Mouse (Mus musculus) left cerebral cortex, adult 2 months (tissue): ENCODE results near the gene Skiv2l. TPM values are rescaled to one million over a fixed set of nuclear protein-coding genes. Genes with fewer than 3 reads are reported as not detected.
"Not testable (repeated sequence)": the region's sequence is repeated elsewhere in the genome, so short reads cannot be mapped to it uniquely, and the experiment has no call there.

Experiments
- DNase-seq, 2 experiments: peaks; one replicate each; pipeline ENCODE4 v3.0.0; 2021 to 2022; ENCODE audit warnings: low spot score in 2 of 2, mixed read lengths in 1 of 2; ENCODE audit errors: extremely low spot score in 1 of 2
- H3K27ac ChIP-seq: fragments of 200-600 bp; 2 replicates; pipeline ENCODE4 v1.8.1; 2022
- H3K4me3 ChIP-seq: fragments of 200-600 bp; 2 replicates; pipeline ENCODE4 v1.8.1; 2022
- CTCF ChIP-seq: fragments of 200-600 bp; IDR thresholded peaks from 2 replicates; pipeline ENCODE4 v1.8.1; 2022; ENCODE audit warnings: antibody characterized with exemption, mild to moderate bottlenecking, moderate library complexity
- intact Hi-C: fragments of 180-260 bp; cut with DNase I; formaldehyde crosslinking; loops from one replicate; pipeline ENCODE4 v1.15.1; 2025
- total RNA-seq, 2 experiments: library from RNA; stranded (reverse); gene quantifications; 2 replicates each; pipeline ENCODE4 v1.2.3; 2021

Gene Skiv2l
- total RNA-seq, 2 experiments from 2014 or later: 70.1 to 70.4 TPM

DNA sequence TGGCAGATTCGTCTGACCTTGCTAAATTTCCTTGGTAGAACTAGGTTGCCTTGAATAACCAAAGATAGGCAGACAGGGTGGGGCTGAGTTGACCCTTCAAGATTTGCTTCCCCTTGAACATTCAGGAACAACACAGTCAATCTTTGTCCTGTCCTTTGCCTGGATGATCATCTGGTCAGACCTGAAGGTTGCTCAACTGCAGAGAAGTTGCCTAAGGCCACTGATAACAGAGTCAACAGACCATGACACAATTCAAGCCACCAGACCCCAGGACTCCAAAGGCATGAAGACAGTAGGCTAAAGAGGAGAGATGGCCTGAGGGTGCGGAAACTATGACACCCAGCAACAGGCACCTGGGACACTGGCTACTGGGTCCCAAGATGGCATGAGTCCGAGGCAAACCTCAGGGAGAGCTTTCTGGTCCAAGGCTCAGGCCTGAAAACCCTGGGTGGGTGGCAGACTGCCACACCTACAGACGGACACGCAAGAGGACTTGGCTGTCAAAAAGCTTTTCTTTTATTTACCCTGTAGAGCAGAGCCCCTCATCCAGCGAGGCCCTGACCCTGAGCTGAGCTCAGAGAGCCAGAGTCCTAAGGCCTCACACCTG, 41.3 kb downstream of the Skiv2l start:
- intact Hi-C loops: no loop called here
- TF ChIP-seq CTCF: no peak
- DNase-seq: no peak
- no peak overlapping the region for H3K27ac ChIP-seq
- H3K4me3 ChIP-seq: no peak overlapping the region

DNA sequence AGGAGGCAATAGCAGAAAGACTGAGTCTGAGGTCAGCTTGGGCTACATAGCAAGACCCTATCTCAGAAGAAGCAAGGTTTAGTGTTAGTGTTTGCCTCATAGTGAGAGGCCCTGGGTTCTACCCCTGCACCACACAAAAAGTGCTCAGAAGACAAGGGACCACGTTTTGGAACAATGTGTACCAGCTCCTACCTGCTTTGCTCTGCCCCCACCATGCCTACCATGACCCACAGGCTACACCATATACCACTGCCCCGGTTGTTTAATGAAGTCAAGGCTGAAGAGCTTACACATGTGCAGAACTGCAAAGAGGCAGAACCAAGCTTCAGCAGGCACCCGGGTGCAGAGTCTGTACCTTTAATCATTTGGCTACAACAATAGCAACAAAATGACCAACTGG, 42.8 kb downstream of the Skiv2l start:
- no peak for DNase-seq
- Histone ChIP-seq H3K27ac (no peak overlapping the region), H3K4me3 (no peak overlapping the region)
- intact Hi-C loops: no loop called here
- no peak for TF ChIP-seq CTCF

DNA sequence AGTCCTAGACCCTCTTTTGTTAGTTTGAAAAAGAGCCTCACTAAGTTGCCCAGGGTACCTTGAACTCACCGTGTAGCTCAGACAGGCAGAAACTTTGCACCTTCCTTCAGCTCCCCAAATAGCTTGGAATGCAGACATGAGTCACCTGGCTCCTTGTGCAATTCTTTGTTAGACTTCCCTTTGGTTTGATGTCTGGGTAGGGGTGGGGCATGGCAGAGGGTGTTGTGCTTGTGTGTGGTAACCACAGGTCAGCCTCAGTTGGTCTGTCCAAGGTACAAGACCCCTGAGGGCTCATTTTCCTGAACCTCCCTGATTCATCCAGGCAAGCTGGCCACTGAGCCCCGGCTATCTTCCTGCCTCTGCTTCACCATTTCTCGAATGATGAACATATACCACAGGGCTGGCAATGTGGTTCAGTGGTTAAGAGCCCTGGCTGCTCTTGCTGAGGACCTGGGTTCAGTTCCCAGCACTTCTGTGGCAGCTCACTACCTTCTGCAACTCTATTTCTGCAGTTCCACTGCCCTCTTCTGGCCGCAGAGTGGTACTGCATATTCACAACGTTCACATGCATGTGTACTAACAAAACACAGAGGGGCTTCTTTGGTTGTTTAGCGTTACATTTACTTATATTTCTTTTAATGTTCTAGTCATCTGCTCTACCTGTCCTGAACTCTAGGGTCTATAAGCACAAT, 45.0 kb downstream of the Skiv2l start:
- intact Hi-C loops: no loop called here
- Histone ChIP-seq H3K4me3 (no peak overlapping the region), H3K27ac (no peak overlapping the region)
- TF ChIP-seq CTCF: peak; percentile 41
- DNase-seq: no peak

DNA sequence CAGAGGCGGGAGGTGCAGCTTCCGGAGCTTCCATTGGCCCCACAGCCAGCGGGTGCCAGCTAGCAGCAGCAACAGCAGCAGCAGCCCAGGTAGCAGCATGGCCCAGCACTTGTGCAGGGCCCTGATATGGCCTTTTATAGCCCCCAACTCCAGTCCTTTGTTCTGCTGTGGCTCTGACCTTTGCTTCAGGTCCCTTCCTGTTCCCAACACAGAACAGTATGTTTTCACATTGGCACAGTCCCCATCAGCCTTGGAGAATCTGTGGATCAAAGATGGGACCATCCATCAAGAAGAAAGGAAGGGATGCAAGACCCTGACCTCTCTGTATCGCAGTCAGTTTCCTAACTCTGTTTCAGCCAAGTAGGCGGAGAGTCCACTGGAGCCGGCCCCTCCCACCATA, 45.7 kb downstream of the Skiv2l start, which contains the start of gene Cyp21a1:
Gene Cyp21a1, minus strand, starts transcription at position 261 of the 400 bp plus-strand sequence.
- intact Hi-C loops, H3K27ac ChIP-seq, DNase-seq, H3K4me3 ChIP-seq: not testable (repeated sequence)

DNA sequence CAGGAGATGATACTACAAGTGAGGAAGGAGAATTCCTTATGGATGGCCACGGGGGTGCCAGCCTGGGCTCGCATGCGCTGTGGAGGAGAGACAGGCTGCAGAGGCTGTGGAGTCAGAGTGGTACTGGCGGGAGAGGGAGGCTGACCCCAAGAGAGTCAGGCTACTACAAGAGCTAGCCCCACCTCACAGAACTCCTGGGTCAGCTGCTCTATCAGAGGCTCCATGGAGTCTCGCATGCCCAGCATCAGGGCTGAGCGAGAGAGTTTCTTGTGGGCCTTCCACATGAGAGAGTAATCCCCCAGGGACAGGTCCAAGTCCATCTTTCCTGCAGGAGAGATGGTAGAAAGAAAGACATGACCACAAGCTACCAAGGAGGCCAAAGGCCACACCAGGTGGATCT, 46.6 kb downstream of the Skiv2l start:
- H3K4me3 ChIP-seq, intact Hi-C loops, H3K27ac ChIP-seq, DNase-seq: not testable (repeated sequence)

DNA sequence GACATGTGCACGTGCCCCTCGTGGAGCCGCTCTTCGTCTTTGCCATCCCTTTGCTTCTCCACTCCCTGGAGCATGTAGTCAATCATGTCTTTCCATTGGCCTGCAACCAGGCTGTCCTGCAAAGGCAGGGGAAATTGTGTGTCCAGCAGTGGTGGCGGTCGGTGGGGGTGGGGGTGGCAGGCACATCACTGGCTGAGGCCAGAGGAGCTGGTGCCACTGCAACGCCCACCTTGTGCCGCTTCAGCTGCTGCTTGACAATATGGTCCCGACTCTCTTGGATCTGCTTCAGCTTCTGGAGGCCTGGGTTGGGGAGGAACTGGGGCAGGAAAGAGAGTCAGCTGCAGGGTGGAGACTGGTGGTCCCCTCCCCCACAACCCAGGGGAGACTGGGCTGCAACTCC, 47.3 kb downstream of the Skiv2l start:
- H3K27ac ChIP-seq, H3K4me3 ChIP-seq, intact Hi-C loops, DNase-seq: not testable (repeated sequence)

DNA sequence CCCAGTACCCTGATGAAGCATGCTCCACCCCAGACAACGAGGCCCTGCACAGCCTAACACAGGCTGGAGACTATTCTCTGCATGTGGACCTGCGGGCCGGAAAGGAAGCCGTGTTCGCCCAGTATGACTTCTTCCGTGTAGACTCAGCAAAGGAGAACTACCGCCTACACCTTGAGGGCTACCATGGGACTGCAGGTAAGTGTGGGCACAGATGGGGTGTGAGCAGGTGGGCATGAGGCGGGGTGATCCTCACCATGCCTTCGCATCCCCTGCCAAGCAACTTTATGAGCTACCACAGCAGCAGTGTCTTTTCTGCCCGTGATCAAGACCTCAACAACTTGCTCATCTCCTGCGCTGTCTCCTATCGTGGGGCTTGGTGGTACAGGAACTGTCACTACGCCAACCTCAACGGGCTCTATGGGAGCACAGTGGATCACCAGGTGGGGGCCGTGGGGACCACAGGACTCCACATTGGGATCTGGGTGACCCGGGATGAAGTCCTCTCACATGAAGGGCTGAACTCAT, 49.2 kb downstream of the Skiv2l start:
- intact Hi-C loops, H3K4me3 ChIP-seq, H3K27ac ChIP-seq, DNase-seq: not testable (repeated sequence)

DNA sequence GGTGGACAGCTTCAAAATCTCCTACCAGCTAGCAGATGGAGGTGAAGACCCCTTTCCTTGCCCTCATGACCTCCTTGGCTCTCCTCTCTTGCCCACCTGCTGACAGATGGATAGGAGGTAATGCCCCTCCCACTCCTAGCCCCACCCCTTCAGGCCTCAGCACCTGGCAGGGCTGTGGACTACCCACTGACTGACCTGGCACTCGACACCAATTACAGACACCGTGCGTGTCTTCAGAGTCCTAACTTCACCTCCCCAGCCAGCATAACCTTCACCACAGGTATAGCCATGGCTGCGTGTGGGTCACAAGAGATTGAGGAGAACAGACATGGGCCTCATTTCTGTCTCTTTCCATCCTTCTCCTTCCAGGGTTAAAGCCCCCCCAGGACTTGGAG, 50.5 kb downstream of the Skiv2l start:
- intact Hi-C loops: no loop called here
- H3K4me3 ChIP-seq: no peak overlapping the region
- TF ChIP-seq CTCF: no peak
- no peak overlapping the region for H3K27ac ChIP-seq
- DNase-seq: no peak

DNA sequence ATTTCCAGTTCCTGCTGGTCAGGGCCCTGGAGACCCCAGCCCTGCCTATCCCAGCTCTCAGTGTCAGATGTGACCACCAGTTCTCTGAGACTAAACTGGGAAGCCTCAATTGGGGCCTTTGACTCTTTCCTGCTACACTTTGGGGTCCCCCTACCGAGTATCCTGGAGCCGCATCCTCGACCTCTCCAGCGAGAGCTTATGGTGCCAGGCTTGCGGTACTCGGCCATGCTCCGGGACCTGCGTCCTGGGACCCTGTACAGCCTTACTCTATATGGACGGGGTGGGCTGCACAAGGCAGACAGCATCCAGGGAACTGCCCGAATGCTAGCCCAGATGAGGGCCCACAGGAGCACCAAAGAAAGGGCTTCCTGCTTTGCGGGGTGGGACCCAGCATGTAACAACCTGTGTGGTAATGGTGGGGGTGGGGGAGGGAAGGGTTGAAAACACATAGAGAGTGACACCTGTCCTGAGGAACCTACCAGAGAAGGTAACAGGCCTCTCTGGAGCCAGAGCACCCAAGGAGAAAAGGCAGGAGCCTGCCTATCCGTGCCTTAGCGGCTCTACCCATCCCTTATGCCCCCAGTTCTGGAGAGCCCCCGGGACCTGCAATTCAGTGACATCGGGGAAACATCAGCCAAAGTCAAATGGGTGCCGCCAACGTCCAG, 51.0 kb downstream of the Skiv2l start:
- intact Hi-C loops: no loop called here
- DNase-seq: no peak
- H3K4me3 ChIP-seq: no peak overlapping the region
- no peak overlapping the region for H3K27ac ChIP-seq
- no peak for TF ChIP-seq CTCF

DNA sequence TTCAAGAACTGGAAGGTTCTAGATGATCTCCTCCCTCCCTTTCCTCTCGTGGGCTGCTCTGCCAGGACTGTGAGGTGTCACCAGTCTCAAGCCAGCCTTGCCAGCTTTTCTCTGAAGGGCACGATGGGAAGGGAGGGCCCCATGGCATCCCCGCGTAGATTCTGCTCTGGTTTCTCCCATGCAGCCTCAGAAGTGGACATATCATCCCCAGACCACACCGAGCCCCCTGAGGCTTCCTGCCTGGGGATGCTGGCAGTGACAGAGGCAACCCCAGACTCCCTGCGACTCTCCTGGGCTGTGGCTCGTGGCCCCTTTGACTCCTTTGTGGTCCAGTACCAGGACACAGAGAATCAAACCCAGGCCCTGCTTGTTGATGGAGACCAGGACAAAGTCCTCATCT, 51.9 kb downstream of the Skiv2l start:
- H3K4me3 ChIP-seq, intact Hi-C loops, DNase-seq, H3K27ac ChIP-seq: not testable (repeated sequence)

DNA sequence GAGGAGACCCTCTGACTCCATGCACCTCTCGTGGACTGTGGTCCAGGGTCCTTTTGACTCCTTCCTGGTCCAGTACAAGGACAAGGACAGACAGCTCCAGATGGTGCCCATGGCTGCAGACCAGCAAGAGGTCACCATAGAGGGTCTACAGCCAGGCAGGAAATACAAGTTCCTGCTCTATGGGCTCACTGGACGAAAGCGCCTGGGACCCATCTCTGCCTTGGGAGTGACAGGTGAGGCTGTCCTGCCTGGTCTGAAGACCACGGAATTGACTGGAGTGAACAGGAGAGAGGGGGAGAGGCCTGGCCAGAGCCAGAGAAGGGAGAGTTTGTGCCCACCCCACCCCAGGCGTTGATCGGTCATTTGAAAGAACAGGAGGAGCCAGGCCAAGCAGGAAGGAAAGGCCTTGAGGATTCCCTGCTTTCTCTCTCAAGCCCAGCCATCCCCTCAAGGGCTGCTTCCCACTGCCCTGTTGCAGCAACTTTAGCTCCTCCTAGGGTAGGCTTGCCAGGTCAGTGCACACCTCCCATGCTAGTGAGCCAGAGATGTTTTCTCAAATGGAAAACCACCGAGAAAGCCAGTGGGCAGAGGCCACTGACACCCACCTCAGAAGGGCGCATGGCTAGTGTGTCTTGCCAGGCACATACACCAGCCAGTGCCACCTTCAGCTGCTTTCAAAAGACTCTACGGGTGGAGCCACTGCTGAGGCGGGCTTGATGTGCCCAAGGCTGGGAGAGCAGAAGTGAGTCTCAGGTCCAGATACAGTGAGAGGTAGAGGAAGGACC, 52.6 kb downstream of the Skiv2l start:
- not testable (repeated sequence) for H3K27ac ChIP-seq, DNase-seq, H3K4me3 ChIP-seq
- intact Hi-C loops: loop anchor here (2.0 kb wide), 1 partner anchor 83 kb away; no protein-coding TSS in a partner anchor
